Mouse (Mus musculus) regulatory T cell (primary cell): ENCODE measurements around the gene Fam83e.

Experiments used
- in situ Hi-C: fragments of 300-600 bp; cut with MboI, MseI; formaldehyde crosslinking; loops from one replicate; pipeline ENCODE4 v1.15.1; 2025; ENCODE audit warnings: high pct_unique_total_duplicates

Gene Fam83e

GRCm38 (mm10) chr7:45720413-45721233 lies at the start of gene Fam83e:
TSS of gene Fam83e (plus strand) at chr7:45721212.
- in situ Hi-C loops, result loop anchor here (10.0 kb wide), 1 partner anchor 1166 kb away; the partner anchor contains the start of gene Nr1h2

GRCm38 (mm10) chr7:45677627-45678295 lies 43.3 kb upstream of the Fam83e start:
- in situ Hi-C loops, result no loop called here

- in situ Hi-C loops, result no loop called here
Observed at GRCm38 (mm10) chr7:45678513-45678912, 42.5 kb upstream of the Fam83e start.

GRCm38 (mm10) chr7:45679966-45680621 lies 40.9 kb upstream of the Fam83e start:
- in situ Hi-C loops, result no loop called here

GRCm38 (mm10) chr7:45681046-45681736 lies 39.8 kb upstream of the Fam83e start:
- in situ Hi-C loops, result no loop called here

GRCm38 (mm10) chr7:45682144-45683126 lies 38.6 kb upstream of the Fam83e start:
- in situ Hi-C loops, result no loop called here

GRCm38 (mm10) chr7:45683396-45684050 lies 37.5 kb upstream of the Fam83e start, which contains the start of gene Ntn5:
TSS of gene Ntn5 (plus strand) at chr7:45684022.
- in situ Hi-C loops, result no loop called here

GRCm38 (mm10) chr7:45685811-45686210 lies 35.2 kb upstream of the Fam83e start:
- in situ Hi-C loops, result no loop called here

- in situ Hi-C loops, result no loop called here
Observed at GRCm38 (mm10) chr7:45686841-45687240, 34.2 kb upstream of the Fam83e start.

GRCm38 (mm10) chr7:45689099-45689498 lies 31.9 kb upstream of the Fam83e start:
- in situ Hi-C loops, result no loop called here

- in situ Hi-C loops, result no loop called here
Observed at GRCm38 (mm10) chr7:45689800-45690199, 31.2 kb upstream of the Fam83e start.

- in situ Hi-C loops, result no loop called here
Observed at GRCm38 (mm10) chr7:45692364-45692763, 28.6 kb upstream of the Fam83e start.

GRCm38 (mm10) chr7:45693921-45694591 lies 27.0 kb upstream of the Fam83e start, which contains the start of gene Sec1:
TSS of gene Sec1 (minus strand) at chr7:45694402.
- in situ Hi-C loops, result no loop called here

- in situ Hi-C loops, result no loop called here
Observed at GRCm38 (mm10) chr7:45695098-45695497, 25.9 kb upstream of the Fam83e start.

- in situ Hi-C loops, result no loop called here
Observed at GRCm38 (mm10) chr7:45697894-45698293, 23.1 kb upstream of the Fam83e start.

GRCm38 (mm10) chr7:45699523-45700141 lies 21.4 kb upstream of the Fam83e start, which contains the start of gene Car11:
TSS of gene Car11 (plus strand) at chr7:45699843.
- in situ Hi-C loops, result no loop called here

- in situ Hi-C loops, result no loop called here
Observed at GRCm38 (mm10) chr7:45700301-45701015, 20.6 kb upstream of the Fam83e start.

GRCm38 (mm10) chr7:45701072-45701471 lies 19.9 kb upstream of the Fam83e start:
- in situ Hi-C loops, result no loop called here
